Mouse (Mus musculus) ZHBTc4 (cell line): Measurements from ENCODE around the gene Fam120a.
A peak's percentile ranks its signal among the peaks of the same experiment; 100 is the strongest.

Source experiments
- DNase-seq: peaks from one replicate; pipeline ENCODE4 v3.0.0-alpha.2; 2011; ENCODE audit warnings: low read depth, low spot score

The Fam120a gene

GRCm38 (mm10) chr13:48857246-48857932, 110.4 kb downstream of the Fam120a start:
- DNase-seq: peak; percentile 44

- DNase-seq: no peak
Measured at GRCm38 (mm10) chr13:48853947-48854346, 113.9 kb downstream of the Fam120a start.

GRCm38 (mm10) chr13:48853475-48853874, 114.3 kb downstream of the Fam120a start:
- DNase-seq: no peak

- peak; percentile 15 for DNase-seq
Measured at GRCm38 (mm10) chr13:48852859-48853258, 115.0 kb downstream of the Fam120a start.

- DNase-seq: no peak
Measured at GRCm38 (mm10) chr13:48851719-48852118, 116.1 kb downstream of the Fam120a start.

GRCm38 (mm10) chr13:48850771-48851170, 117.0 kb downstream of the Fam120a start:
- DNase-seq: no peak

- DNase-seq: no peak
Measured at GRCm38 (mm10) chr13:48850326-48850725, 117.5 kb downstream of the Fam120a start.

GRCm38 (mm10) chr13:48849155-48849554, 118.7 kb downstream of the Fam120a start:
- DNase-seq: peak; percentile 9

- DNase-seq: peak; percentile 62
Measured at GRCm38 (mm10) chr13:48845308-48845707, 122.5 kb downstream of the Fam120a start.

- DNase-seq: no peak
Measured at GRCm38 (mm10) chr13:48843530-48843929, 124.3 kb downstream of the Fam120a start.

GRCm38 (mm10) chr13:48841905-48842592, 125.8 kb downstream of the Fam120a start:
- DNase-seq: peak; percentile 29

- DNase-seq: no peak
Measured at GRCm38 (mm10) chr13:48838284-48838683, 129.5 kb downstream of the Fam120a start.

GRCm38 (mm10) chr13:48837537-48837936, 130.3 kb downstream of the Fam120a start:
- DNase-seq: no peak

- DNase-seq: no peak
Measured at GRCm38 (mm10) chr13:48830528-48831250, 137.1 kb downstream of the Fam120a start.

GRCm38 (mm10) chr13:48829780-48830179, 138.0 kb downstream of the Fam120a start:
- DNase-seq: no peak
